Mouse (Mus musculus) stomach, postnatal 0 days (tissue): ENCODE results near the gene Pfkp. TPM values are rescaled to one million over a fixed set of nuclear protein-coding genes. Genes with fewer than 3 reads are reported as not detected.

Source experiments
- ATAC-seq: fragments of 200-750 bp; cut with Nextera tagmentation; 2 replicates; pipeline ENCODE4 v1.8.0; 2017; ENCODE audit not compliant: low FRiP score, low TSS enrichment
- DNase-seq: peaks from one replicate; pipeline ENCODE4 v3.0.0-alpha.2; 2016; ENCODE audit warnings: low spot score
- H3K27ac ChIP-seq: fragments of 300-500 bp; sonication (generic); replicated peaks from 2 replicates; pipeline ENCODE4 v1.5.1; 2014; ENCODE audit warnings: mild to moderate bottlenecking, control low read depth
- H3K27me3 ChIP-seq: fragments of 300-500 bp; sonication (generic); 2 replicates; pipeline ENCODE4 v1.6.1; 2014; ENCODE audit warnings: low read length; ENCODE audit not compliant: control insufficient read depth, insufficient read depth
- H3K36me3 ChIP-seq: fragments of 300-500 bp; sonication (generic); 2 replicates; pipeline ENCODE4 v1.6.1; 2014; ENCODE audit warnings: low read length, mixed read lengths; ENCODE audit not compliant: control insufficient read depth, insufficient read depth
- H3K4me1 ChIP-seq: fragments of 300-500 bp; sonication (generic); replicated peaks from 2 replicates; pipeline ENCODE4 v1.6.1; 2014; ENCODE audit warnings: antibody characterized with exemption; ENCODE audit not compliant: control insufficient read depth, insufficient read depth
- H3K4me2 ChIP-seq: fragments of 300-500 bp; sonication (generic); replicated peaks from 2 replicates; pipeline ENCODE4 v1.6.1; 2014; ENCODE audit warnings: low read depth, mild to moderate bottlenecking, control low read depth, moderate library complexity
- H3K4me3 ChIP-seq: fragments of 300-500 bp; sonication (generic); 2 replicates; pipeline ENCODE4 v1.5.1; 2014; ENCODE audit warnings: low read depth, low read length, control low read depth
- H3K9ac ChIP-seq: fragments of 300-500 bp; sonication (generic); 2 replicates; pipeline ENCODE4 v1.6.1; 2014; ENCODE audit warnings: mild to moderate bottlenecking, low read length, control low read depth, mixed read lengths
- H3K9me3 ChIP-seq: fragments of 300-500 bp; sonication (generic); 2 replicates; pipeline ENCODE4 v1.6.1; 2016; ENCODE audit warnings: low read length; ENCODE audit not compliant: control insufficient read depth
- CTCF ChIP-seq: IDR thresholded peaks from 2 replicates; pipeline ENCODE4 v1.5.1; 2016; ENCODE audit warnings: antibody characterized with exemption, low read depth, mild to moderate bottlenecking, moderate library complexity
- EP300 ChIP-seq: optimal IDR thresholded peaks from 2 replicates; pipeline ENCODE3; 2016; ENCODE audit warnings: antibody characterized with exemption
- WGBS: fragments of 180-500 bp; shearing (Covaris S2); extraction: QIAGEN DNeasy Blood & Tissue Kit; methylation state at CpG from one replicate; pipeline ENCODE4 v1.1.7; 2014; 5-methylcytosine and 5-hydroxymethylcytosine counted together
- polyA plus RNA-seq: library from polyadenylated mRNA; unstranded; fragments of >200 nt; fragmentation: Nextera tagmentation; extraction: Ambion mirVana; gene quantifications from 2 replicates; pipeline ENCODE4 v1.2.1, GENCODE M21; 2015

The Pfkp gene
- polyA plus RNA-seq, result 34.7 and 41.1 TPM in 2 replicates

- H3K27ac ChIP-seq, result peak within 1 kb of the TSS; percentile 71
- ATAC-seq (peak; percentile 97), DNase-seq (peak; percentile 92)
- no peaks in the 10 kb centered on the region for H3K36me3 ChIP-seq
- peak within 1 kb of the TSS; percentile 98 for H3K4me2 ChIP-seq
- peak within 1 kb of the TSS; percentile 68 for H3K9ac ChIP-seq
- H3K4me1 ChIP-seq, result peaks cover 9% of the 10 kb centered on the region
- TF ChIP-seq EP300, result no peak
- 0 out of 2 replicates have a peak, but pooled peaks have one; percentile 1 for TF ChIP-seq CTCF
- peak within 1 kb of the TSS; percentile 66 for H3K4me3 ChIP-seq
- no peaks in the 10 kb centered on the region for H3K9me3 ChIP-seq
- H3K27me3 ChIP-seq, result no peaks in the 10 kb centered on the region
- 2% methylated on average over 34 of the region's 34 CpGs for WGBS
Measured at GRCm38 (mm10) chr13:6648669-6649233, at the start of gene Pfkp. Gene Pfkp (minus strand): TSS chr13:6648777.

GRCm38 (mm10) chr13:6690607-6691006, 42.0 kb upstream of the Pfkp start:
- Histone ChIP-seq H3K36me3 (no peaks in the 10 kb centered on the region), H3K9me3 (no peaks in the 10 kb centered on the region), H3K27ac (no peak overlapping the region), H3K4me3 (no peak overlapping the region), H3K4me2 (no peak overlapping the region), H3K27me3 (no peaks in the 10 kb centered on the region), H3K4me1 (no peaks in the 10 kb centered on the region), H3K9ac (no peak overlapping the region)
- 72% methylated on average over 3 of the region's 3 CpGs for WGBS
- 0 out of 2 replicates have a peak, but pooled peaks have one; percentile 29 for ATAC-seq
- TF ChIP-seq EP300, result no peak
- TF ChIP-seq CTCF, result no peak
- no peak for DNase-seq

- Histone ChIP-seq H3K9me3 (no peaks in the 10 kb centered on the region), H3K4me1 (no peaks in the 10 kb centered on the region), H3K36me3 (no peaks in the 10 kb centered on the region), H3K4me2 (no peak overlapping the region), H3K27me3 (no peaks in the 10 kb centered on the region), H3K27ac (no peak overlapping the region), H3K9ac (no peak overlapping the region), H3K4me3 (no peak overlapping the region)
- WGBS, result 62% methylated on average over 4 of the region's 4 CpGs
- DNase-seq, result peak; percentile 64
- no peak for TF ChIP-seq EP300
- peak; percentile 76 for TF ChIP-seq CTCF
- peak; percentile 72 for ATAC-seq
Measured at GRCm38 (mm10) chr13:6689962-6690361, 41.4 kb upstream of the Pfkp start.

- TF ChIP-seq EP300 (no peak), CTCF (peak; percentile 78)
- no peak overlapping the region for H3K4me3 ChIP-seq
- no peaks in the 10 kb centered on the region for H3K36me3 ChIP-seq
- H3K9me3 ChIP-seq, result no peaks in the 10 kb centered on the region
- H3K9ac ChIP-seq, result no peak overlapping the region
- H3K27ac ChIP-seq, result no peak overlapping the region
- WGBS, result 36% methylated on average over 7 of the region's 7 CpGs
- no peaks in the 10 kb centered on the region for H3K4me1 ChIP-seq
- no peaks in the 10 kb centered on the region for H3K27me3 ChIP-seq
- ATAC-seq (no peak), DNase-seq (peak; percentile 39)
- H3K4me2 ChIP-seq, result no peak overlapping the region
Measured at GRCm38 (mm10) chr13:6688790-6689433, 40.3 kb upstream of the Pfkp start.

- DNase-seq (no peak), ATAC-seq (no peak)
- no peak for TF ChIP-seq CTCF
- no peak for TF ChIP-seq EP300
- H3K9me3 ChIP-seq, result no peaks in the 10 kb centered on the region
- peak overlapping the region; percentile 4; the same call in 1 of the 2 replicates for H3K27ac ChIP-seq
- WGBS, result 65% methylated on average over 4 of the region's 4 CpGs
- no peak overlapping the region for H3K4me2 ChIP-seq
- no peak overlapping the region for H3K4me3 ChIP-seq
- no peaks in the 10 kb centered on the region for H3K36me3 ChIP-seq
- no peak overlapping the region for H3K9ac ChIP-seq
- H3K4me1 ChIP-seq, result no peaks in the 10 kb centered on the region
- no peaks in the 10 kb centered on the region for H3K27me3 ChIP-seq
Measured at GRCm38 (mm10) chr13:6666887-6667286, 18.3 kb upstream of the Pfkp start.

- Histone ChIP-seq H3K27me3 (no peaks in the 10 kb centered on the region), H3K9ac (no peak overlapping the region), H3K4me2 (no peak overlapping the region), H3K36me3 (no peaks in the 10 kb centered on the region), H3K9me3 (no peaks in the 10 kb centered on the region), H3K4me3 (no peak overlapping the region), H3K4me1 (no peaks in the 10 kb centered on the region), H3K27ac (peak overlapping the region; percentile 65)
- 8% methylated on average over 1 of the region's 1 CpGs for WGBS
- no peak for DNase-seq
- ATAC-seq, result no peak
- no peak for TF ChIP-seq EP300
- TF ChIP-seq CTCF, result no peak
Measured at GRCm38 (mm10) chr13:6665506-6665905, 16.9 kb upstream of the Pfkp start.
